Mouse (Mus musculus) telencephalon, adult 2 months (tissue): ENCODE measurements at regions not wholly inside any gene's neighbourhood (a gene's known extent, or its start where the extent isn't known, plus 50 kb on each side); places are given as distances from the start of the nearest gene placed in this dataset.

Experiments used
- DNase-seq: peaks from one replicate; pipeline ENCODE4 v3.0.0-alpha.2; 2011; ENCODE audit warnings: low read depth, low spot score

DNA sequence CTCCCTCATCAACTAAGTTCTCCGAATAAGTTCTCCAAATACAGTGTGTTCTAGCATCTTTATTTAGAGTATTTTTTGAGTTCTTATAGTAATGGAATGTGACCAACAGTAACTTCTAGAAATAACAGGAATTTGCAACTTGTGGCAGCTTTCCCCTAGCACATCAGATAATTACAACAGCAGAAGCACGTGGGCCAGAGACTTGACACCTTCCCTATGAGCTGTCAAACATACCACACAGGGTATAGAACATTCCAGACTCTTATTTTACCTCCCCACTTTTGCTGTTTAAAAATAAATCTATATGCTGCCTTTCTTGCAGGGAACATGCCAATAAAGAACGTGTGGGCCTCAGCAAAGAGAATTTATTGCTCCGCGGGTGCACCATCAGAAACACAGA, 77.4 kb upstream of the Commd8 start:
- DNase-seq: peak; percentile 48

DNA sequence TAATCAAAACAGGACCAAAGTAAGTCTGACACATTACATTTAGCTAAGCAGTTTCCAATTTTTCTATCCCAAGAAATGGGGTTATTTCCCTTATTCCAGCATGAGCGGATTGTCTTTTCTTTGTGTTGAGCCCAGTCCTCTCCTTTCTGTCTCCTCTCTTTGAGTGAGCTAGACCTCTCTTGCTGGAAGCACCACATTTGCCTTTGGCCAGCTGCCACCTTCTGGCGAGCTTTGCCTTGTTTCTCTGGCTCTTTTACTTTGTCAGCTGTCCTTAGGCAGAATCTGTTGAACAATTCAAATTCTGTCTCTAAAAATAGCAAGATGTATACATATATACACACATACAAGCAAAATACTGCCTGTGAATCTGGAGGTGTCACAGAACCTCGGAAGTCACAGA, 76.1 kb upstream of the Commd8 start:
- no peak for DNase-seq

DNA sequence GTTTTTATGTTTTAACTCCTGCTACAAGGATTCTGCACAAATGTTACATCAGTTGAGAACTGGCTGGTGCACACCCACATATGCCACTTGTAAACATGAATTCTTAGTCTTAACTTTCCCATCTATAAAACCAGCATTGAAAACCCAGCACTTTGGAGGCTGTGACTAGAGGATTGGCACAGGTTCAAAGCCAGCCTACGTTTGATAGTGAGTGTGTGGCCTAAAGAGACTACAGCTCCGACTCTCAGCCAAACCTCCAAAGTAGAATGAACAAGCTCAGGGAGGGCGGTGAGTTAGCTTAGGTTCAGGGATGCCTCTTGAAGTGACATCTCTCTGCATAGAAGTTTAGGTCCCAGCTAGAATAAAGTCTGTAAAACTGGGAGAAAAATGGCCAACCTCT, 75.0 kb upstream of the Commd8 start:
- DNase-seq: peak; percentile 39

DNA sequence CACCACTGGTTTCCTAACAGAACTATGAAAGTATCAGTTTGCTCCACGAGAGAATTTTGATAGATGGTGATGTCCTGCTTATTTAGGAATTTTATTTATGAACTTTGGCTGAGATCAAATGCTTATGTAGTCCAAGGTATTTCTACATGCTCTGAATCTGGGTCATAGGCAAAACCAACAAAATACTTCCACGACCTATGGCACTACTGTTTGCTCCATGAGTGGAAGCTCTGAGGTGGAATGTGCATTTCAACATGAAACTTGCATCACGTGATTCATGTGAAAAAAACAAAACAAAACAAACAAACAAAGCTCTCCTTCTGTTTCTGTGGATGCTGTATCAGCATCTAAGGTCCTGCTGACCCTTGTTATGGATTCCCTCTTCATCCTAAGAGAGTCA, 73.5 kb upstream of the Commd8 start:
- DNase-seq: no peak

DNA sequence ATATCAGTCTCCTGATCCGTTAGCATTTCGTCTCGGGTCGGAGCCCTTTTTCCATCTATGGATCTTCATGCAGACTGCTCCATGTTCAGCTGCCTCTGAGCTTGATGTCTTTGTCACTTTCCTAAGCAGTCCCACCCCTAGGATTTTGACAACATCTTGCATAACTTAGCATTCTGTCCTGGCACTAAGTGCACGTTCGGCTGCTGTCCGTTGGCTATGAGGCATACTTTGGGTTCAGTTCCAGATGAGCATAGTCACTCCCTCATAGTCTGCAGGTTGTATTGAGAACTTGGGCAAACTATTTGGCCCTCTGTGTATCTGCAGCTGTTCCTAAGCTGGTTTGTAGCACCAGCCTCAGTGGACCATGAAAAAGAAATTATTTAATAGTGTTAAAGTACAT, 72.3 kb upstream of the Commd8 start:
- no peak for DNase-seq

DNA sequence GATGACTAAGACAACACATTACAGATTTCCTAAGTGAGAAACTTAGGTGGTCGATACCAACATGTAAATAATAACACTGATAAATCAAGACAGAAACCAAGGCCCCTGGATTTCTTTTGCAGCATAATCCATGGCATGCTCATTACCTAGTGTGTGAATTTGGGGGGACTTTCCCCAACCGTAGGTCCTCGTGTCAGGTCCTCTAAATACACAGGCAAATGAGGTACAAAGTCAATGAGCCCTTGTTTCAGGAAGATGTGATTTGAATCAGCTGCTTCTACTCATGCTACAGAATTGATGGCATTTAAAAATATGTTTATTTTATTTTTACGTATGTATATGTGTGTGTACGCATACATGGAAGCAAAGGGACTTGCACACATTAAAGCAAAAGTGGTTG, 59.0 kb upstream of the Commd8 start:
- DNase-seq: no peak

DNA sequence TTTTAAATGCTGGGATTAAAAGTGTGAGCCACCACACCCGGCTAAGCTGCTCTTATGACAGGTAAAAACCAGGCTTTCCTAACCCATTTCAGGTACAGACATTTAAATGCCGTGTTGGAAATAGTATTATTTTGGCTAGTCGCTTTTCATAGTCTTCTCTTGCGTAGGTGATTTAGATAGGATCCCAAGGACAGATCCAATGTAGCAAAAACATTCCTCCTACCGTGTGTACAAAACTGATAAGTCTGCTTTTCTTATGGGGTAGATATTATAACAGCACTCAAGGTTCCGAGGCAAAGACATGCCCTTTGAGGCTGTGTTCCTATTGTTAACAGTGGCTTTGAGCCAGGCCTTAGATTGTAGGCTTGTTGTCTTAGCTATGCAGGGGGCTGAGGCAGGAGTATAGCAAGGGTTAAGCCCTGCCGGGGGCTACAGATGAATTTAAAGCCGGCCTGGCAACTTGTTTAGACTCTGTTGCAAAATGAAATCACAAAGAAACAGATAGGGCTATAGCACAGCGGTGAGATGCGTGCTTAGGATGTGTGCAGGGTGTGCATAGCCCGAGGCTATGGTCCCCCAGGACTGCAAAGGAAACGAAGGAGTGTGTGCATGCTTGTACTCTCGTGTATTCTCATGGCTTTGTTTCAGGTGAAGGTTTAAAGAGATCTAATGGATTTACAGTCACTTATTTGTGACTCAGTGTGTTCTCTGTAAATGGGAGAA, 57.7 kb upstream of the Commd8 start:
- DNase-seq: no peak

DNA sequence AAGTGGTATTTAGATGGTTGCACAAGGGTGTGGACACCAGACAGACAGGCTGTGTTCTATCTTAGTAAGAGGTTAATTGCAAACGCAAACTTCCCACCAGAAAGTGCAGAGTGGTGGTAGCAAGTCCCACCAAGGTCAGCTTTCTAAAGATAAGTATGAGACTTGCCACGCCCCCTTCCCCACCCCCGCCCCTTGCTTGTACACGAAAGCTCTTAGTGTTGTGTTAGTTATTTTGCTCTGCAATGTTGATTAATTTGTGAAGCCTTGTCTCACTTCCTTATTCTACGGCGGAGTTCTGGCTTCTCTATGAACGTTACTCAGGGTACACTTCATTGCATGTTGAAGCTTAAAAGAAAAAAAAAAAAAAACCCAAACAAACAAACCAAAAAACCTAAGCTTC, 57.1 kb upstream of the Commd8 start:
- DNase-seq: no peak

DNA sequence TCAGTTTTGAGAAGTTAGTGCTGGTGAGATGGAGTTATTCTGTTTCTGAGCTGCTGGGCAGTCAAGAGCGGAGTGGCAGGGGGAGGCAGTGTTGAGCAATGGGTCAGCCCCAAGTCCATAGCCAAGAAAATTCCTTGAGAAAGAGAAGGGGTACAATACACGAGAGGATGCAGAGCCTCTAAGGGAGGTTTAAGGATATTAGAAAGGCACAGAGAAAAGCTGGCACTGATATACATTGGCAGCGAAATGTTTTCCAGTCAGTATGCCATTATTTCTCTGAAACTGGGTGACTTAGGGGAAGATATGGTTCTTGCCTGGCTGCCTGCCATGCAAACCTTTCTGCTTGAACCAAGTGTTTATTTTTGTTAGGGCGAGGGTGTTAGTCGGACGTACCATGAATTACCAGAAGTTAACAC, 56.6 kb upstream of the Commd8 start:
- DNase-seq: no peak

DNA sequence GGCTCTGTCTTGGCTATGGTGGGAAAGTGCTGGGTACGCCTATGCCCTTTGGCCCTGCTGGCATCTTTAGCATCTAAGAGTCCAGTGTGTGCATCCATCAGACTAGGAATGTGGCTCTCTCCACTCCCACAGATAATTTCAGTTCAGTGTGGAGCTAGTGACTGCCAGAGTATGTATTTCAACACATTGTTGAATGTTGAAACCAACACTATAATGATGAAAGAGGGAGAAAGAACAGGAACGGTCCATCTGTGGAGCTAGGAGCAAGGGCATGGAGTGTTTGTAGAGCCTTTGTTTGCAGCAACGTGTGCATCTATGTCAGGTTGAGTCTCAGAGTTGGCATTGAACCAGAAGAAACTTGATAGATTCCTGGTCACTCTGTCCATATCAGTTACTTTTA, 54.9 kb upstream of the Commd8 start:
- no peak for DNase-seq

DNA sequence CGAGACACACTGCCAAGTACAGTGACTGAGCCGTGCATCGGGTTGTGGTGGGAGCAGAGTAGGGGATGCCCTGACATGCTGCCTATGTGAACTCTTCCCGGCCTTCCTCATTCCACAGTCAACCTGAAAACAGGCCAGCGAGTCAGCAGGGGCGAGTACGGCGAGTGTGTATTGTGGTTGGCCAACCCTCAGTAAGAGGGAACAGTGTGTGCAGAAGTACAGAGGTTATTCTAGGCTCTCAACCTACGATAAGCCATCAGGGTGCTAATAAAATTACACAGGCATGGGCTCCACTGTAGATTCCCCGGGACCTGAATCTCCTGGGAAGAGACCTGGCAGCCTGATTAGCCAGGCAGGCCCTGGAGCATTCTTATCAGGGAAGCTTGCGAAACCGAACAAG, 51.7 kb upstream of the Commd8 start:
- DNase-seq: no peak

DNA sequence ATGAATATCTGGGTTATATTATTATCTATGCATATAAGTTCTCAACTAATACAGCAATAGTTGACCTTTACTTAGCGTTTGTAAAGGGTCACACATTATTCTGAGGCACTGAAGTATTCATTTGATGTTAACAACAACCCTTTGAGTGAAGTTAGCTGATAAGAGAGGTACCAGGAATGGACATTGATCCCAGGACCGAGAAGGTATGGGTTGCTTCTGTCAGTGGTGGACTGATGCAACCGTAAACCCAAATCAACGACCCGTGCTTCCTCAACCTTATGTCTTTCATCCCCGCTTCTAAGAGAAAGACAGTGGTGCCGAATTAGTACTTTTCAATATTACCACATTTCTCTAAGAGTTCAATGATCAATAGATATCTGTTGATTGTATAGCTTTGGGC, 51.3 kb upstream of the Commd8 start:
- no peak for DNase-seq
